Mouse (Mus musculus) hindbrain, embryonic 14.5 days (tissue): ENCODE measurements at regions not wholly inside any gene's neighbourhood (a gene's known extent, or its start where the extent isn't known, plus 50 kb on each side); places are given as distances from the start of the nearest gene placed in this dataset.

ENCODE experiments used
- ATAC-seq: fragments of 200-750 bp; cut with Nextera tagmentation; 2 replicates; pipeline ENCODE4 v1.8.0; 2017; ENCODE audit warnings: moderate number of reproducible peaks, mild to moderate bottlenecking, moderate TSS enrichment, moderate library complexity; ENCODE audit not compliant: low FRiP score
- DNase-seq: peaks from one replicate; pipeline ENCODE4 v3.0.0-alpha.2; 2015; ENCODE audit warnings: low spot score
- H3K27ac ChIP-seq: fragments of 300-500 bp; sonication (generic); 2 replicates; pipeline ENCODE4 v1.5.1; 2014; ENCODE audit warnings: mild to moderate bottlenecking, moderate library complexity
- H3K27me3 ChIP-seq: fragments of 300-500 bp; sonication (generic); 2 replicates; pipeline ENCODE4 v1.6.1; 2014; ENCODE audit warnings: mild to moderate bottlenecking, low read length, mixed read lengths; ENCODE audit not compliant: control insufficient read depth, insufficient read depth
- H3K36me3 ChIP-seq: fragments of 300-500 bp; sonication (generic); replicated peaks from 2 replicates; pipeline ENCODE4 v1.6.1; 2014; ENCODE audit not compliant: control insufficient read depth, insufficient read depth
- H3K4me1 ChIP-seq: fragments of 300-500 bp; sonication (generic); replicated peaks from 2 replicates; pipeline ENCODE4 v1.6.1; 2014; ENCODE audit warnings: antibody characterized with exemption, low read length, mixed read lengths; ENCODE audit not compliant: control insufficient read depth, insufficient read depth
- H3K4me2 ChIP-seq: fragments of 300-500 bp; sonication (generic); replicated peaks from 2 replicates; pipeline ENCODE4 v1.6.1; 2014; ENCODE audit warnings: mild to moderate bottlenecking, moderate library complexity
- H3K4me3 ChIP-seq: fragments of 300-500 bp; sonication (generic); replicated peaks from 2 replicates; pipeline ENCODE4 v1.5.1; 2014; ENCODE audit warnings: mild to moderate bottlenecking, low read length
- H3K9ac ChIP-seq: fragments of 300-500 bp; sonication (generic); 2 replicates; pipeline ENCODE4 v1.6.1; 2014
- H3K9me3 ChIP-seq: fragments of 300-500 bp; sonication (generic); 2 replicates; pipeline ENCODE4 v1.6.1; 2016; ENCODE audit warnings: low read length; ENCODE audit not compliant: control insufficient read depth
- WGBS: fragments of 180-500 bp; shearing (Covaris S2); extraction: QIAGEN DNeasy Blood & Tissue Kit; methylation state at CpG from one replicate; pipeline ENCODE4 v1.1.7; 2014; 5-methylcytosine and 5-hydroxymethylcytosine counted together

DNA sequence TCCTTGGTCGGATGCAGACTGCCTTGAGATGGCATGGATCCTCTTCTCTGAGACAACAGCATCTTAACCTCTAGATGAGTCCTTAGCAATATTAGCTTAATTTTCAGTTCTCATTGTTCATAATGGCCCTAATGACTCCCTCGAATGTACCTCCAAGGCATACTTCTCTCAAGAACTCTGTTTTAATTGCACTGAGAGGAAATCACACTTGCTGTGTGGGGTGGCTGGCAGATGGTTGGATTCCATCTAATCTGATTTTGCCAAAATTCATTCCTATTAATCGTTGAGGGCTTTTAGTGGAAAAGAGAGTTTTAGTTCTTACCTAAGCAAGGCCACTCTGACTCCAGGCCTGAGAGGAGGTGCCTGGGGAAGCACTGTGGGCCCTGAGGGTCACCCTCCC, 158.3 kb upstream of the Spdye4c start:
- 86% methylated on average over 3 of the region's 3 CpGs for WGBS
- Histone ChIP-seq H3K36me3 (no peaks in the 10 kb centered on the region), H3K9me3 (no peaks in the 10 kb centered on the region), H3K27me3 (no peaks in the 10 kb centered on the region), H3K9ac (no peak overlapping the region), H3K27ac (no peak overlapping the region), H3K4me3 (no peak overlapping the region), H3K4me2 (no peak overlapping the region), H3K4me1 (0 out of 2 replicates have a peak, but pooled peaks cover 6% of the 10 kb centered on the region)
- no peak for DNase-seq
- no peak for ATAC-seq

DNA sequence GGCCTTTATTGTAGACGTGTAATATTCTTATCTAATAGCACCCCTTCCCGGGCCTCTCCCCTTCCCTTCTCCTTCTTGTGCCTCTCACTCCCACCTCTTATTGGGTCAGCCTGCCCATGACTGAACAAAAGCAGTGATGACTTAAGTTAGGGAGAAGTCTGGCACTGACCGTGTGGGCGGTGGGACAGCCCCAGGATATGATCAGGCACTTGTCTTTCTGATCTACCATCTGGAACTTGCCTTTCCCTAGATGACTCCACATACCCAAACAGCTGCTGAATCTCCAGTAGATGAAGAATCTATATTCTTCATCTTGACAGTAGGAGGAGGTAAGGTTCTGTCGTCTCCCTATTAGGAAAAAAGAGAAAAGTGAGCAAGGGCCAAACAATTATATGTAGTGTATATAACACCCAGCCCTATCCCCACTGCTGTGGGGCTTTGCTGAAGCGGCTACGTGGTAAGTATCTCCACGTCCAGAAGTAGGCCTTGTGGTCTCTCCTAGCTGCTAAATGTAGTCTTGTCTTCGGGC, 157.4 kb upstream of the Spdye4c start:
- ATAC-seq (no peak), DNase-seq (no peak)
- Histone ChIP-seq H3K9me3 (no peaks in the 10 kb centered on the region), H3K9ac (no peak overlapping the region), H3K27ac (no peak overlapping the region), H3K4me1 (0 out of 2 replicates have a peak, but pooled peaks cover 6% of the 10 kb centered on the region), H3K36me3 (no peaks in the 10 kb centered on the region), H3K27me3 (no peaks in the 10 kb centered on the region), H3K4me2 (no peak overlapping the region), H3K4me3 (no peak overlapping the region)
- WGBS = 91% methylated on average over 9 of the region's 9 CpGs

DNA sequence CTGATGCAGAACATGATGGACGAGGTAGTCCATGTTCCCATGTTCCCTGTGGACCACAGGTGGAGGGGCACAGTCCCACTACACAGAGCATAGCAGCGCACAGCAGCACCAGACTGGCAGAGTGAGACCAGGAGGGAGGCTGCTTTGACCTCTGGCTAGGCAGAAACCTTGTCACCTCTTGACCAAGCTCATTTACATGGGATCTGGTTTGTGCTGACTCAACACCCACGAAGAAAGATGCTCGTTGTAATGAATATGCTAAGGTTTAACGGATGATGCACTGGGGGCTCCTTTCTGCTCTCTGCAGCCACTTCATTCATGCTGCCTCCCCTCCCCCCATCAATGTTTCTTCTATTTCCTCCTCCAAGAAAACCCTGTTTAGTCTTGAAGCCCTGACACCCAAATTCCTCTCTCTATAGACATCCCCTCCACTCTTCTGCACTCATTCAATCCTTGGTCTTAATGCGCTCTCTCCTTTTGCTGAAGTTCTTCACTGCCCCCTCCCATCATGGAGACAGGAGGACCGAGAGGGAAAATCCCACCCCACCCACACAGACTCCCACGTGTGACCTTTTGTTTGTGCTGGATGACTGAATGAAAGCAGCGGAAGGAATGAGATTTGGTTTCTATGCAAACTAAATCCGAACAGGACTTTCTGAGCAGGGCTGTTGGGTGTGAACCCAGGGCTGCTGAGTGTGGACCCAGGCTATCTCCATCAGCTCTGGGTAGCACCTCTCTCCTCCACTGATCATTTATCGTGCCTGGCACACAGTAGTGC, 156.6 kb upstream of the Spdye4c start:
- Histone ChIP-seq H3K9me3 (no peaks in the 10 kb centered on the region), H3K4me2 (no peak overlapping the region), H3K27ac (no peak overlapping the region), H3K4me1 (0 out of 2 replicates have a peak, but pooled peaks cover 8% of the 10 kb centered on the region), H3K4me3 (no peak overlapping the region), H3K27me3 (no peaks in the 10 kb centered on the region), H3K9ac (no peak overlapping the region), H3K36me3 (no peaks in the 10 kb centered on the region)
- ATAC-seq (no peak), DNase-seq (no peak)
- 48% methylated on average over 11 of the region's 11 CpGs for WGBS

DNA sequence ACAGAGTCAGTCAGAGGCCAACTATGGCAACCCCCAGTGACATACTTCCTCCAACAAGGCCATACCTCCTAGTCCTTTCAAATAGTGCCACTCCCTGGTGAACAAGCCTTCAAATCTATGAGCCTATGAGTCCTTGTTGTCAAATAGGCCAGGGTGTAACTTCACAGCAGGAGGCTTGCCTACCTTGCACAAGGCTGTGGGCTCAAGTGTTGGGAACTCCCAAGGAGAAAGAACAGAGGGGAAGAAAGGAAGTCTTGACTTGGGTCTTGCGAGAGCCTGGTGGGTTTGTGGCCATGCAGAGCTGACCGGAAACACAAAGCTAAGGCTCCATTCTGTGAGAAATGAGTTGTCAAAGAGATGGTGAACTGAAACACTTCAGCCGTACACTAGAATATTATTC, 154.6 kb upstream of the Spdye4c start:
- no peak overlapping the region for H3K4me2 ChIP-seq
- DNase-seq (no peak), ATAC-seq (no peak)
- H3K9me3 ChIP-seq = no peaks in the 10 kb centered on the region
- H3K9ac ChIP-seq = no peak overlapping the region
- 98% methylated on average over 3 of the region's 3 CpGs for WGBS
- 0 out of 2 replicates have a peak, but pooled peaks cover 8% of the 10 kb centered on the region for H3K4me1 ChIP-seq
- no peaks in the 10 kb centered on the region for H3K36me3 ChIP-seq
- H3K4me3 ChIP-seq = no peak overlapping the region
- H3K27me3 ChIP-seq = no peaks in the 10 kb centered on the region
- no peak overlapping the region for H3K27ac ChIP-seq

DNA sequence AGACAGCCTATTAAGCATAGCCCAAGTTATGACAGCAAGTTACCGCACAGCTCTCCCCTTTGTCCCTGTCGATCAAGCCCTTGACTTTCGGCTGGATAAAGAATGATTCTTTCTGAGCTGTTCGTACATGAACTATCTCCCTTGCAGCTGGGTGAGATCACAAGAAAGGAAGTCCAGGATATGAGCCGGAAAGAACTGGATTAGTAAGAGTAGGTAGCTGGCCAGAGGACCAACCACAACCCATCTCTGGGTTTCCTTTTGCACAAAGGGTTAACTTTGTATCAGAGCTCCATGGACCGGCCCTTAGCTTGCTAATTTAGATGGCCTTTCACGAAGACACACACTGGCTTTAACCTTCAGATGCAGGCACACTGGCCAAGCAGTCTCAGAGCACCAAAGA, 153.3 kb upstream of the Spdye4c start:
- Histone ChIP-seq H3K9ac (no peak overlapping the region), H3K4me3 (no peak overlapping the region), H3K4me2 (no peak overlapping the region), H3K27me3 (no peaks in the 10 kb centered on the region), H3K36me3 (no peaks in the 10 kb centered on the region), H3K9me3 (no peaks in the 10 kb centered on the region), H3K27ac (no peak overlapping the region), H3K4me1 (0 out of 2 replicates have a peak, but pooled peaks cover 8% of the 10 kb centered on the region)
- ATAC-seq (no peak), DNase-seq (no peak)
- WGBS = 70% methylated on average over 7 of the region's 7 CpGs

DNA sequence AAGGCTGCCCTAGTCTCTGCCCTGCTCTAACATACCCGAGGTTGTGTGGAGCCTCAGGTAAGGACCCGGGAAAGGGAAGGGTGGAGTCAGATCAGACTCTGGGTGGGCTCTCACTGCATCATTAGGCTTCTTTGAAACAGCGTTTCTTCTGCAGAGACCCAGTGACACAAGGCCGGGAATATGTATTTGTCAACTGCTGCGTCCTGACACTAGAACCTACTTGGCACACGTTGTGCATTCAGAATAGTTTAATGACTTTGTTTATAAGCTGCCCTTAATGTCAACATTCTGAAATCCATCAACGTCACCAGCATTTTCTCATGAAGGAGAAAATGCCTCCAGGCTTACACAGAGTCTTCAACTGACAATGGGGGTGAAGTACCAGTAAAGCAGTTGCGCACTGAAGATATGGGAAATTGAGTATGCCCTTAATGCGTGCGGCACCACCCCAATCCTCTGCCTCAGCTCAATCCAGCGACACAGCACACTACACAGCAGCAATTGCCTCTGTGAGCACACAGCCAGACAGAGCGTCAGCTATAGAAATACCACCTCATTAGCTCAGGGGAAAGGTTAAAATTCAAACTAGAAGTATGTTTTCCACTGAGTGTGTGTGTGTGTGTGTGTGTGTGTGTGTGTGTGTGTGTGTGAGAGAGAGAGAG, 152.7 kb upstream of the Spdye4c start:
- no peaks in the 10 kb centered on the region for H3K36me3 ChIP-seq
- no peak overlapping the region for H3K4me3 ChIP-seq
- H3K4me1 ChIP-seq = 0 out of 2 replicates have a peak, but pooled peaks cover 8% of the 10 kb centered on the region
- no peaks in the 10 kb centered on the region for H3K27me3 ChIP-seq
- 55% methylated on average over 12 of the region's 12 CpGs for WGBS
- no peak overlapping the region for H3K27ac ChIP-seq
- H3K4me2 ChIP-seq = no peak overlapping the region
- H3K9ac ChIP-seq = no peak overlapping the region
- no peak for DNase-seq
- no peak for ATAC-seq
- H3K9me3 ChIP-seq = no peaks in the 10 kb centered on the region

DNA sequence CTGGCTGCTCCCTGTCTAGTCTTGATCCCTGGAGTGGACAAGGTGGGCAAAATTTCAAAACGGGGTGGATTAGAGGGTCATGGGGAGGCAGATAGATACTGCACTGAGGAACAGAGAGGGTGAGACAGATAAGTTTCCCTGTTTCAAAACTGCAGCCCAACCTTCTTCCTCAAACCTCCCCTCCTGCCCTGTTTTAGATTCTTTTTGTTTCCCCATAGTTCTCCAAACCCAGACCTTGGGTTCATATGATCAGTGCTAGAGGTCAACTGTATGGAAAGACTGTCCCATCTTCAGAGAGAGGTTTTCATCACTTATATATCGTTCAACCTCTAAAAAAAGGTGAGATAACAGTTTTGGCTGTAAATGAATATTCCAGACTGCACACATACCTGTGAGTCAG, 152.1 kb upstream of the Spdye4c start:
- H3K9ac ChIP-seq = no peak overlapping the region
- 0 out of 2 replicates have a peak, but pooled peaks cover 8% of the 10 kb centered on the region for H3K4me1 ChIP-seq
- H3K4me3 ChIP-seq = no peak overlapping the region
- no peaks in the 10 kb centered on the region for H3K9me3 ChIP-seq
- no peaks in the 10 kb centered on the region for H3K27me3 ChIP-seq
- no peak overlapping the region for H3K4me2 ChIP-seq
- ATAC-seq (no peak), DNase-seq (no peak)
- 84% methylated on average over 2 of the region's 2 CpGs for WGBS
- no peak overlapping the region for H3K27ac ChIP-seq
- no peaks in the 10 kb centered on the region for H3K36me3 ChIP-seq

DNA sequence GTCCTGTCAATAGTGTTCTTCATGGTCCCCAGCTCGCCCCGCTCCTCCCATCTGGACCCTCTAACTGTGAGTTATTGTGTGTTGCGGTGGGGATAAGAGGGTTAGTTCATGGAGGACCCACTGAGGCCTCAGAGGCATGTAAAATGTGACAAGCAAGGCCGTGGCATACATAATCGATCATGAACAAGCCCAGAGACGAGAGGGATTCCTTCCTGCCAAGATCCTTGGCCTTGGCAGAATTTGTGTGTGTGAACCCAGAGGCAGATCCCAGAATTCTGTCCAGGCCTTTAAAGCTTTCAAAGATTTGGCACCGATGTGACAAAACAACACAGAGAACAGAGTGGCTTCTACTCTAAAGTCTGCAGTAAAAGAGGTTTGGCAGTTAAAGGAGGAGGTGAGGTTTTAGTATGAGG, 146.4 kb upstream of the Spdye4c start:
- peak; percentile 62; the same call in 1 of the 2 replicates for ATAC-seq
- Histone ChIP-seq H3K9ac (no peak overlapping the region), H3K27me3 (no peaks in the 10 kb centered on the region), H3K4me2 (no peak overlapping the region), H3K27ac (no peak overlapping the region), H3K9me3 (no peaks in the 10 kb centered on the region), H3K4me3 (no peak overlapping the region), H3K36me3 (no peaks in the 10 kb centered on the region), H3K4me1 (no peaks in the 10 kb centered on the region)
- DNase-seq = peak; percentile 27
- 61% methylated on average over 7 of the region's 7 CpGs for WGBS

DNA sequence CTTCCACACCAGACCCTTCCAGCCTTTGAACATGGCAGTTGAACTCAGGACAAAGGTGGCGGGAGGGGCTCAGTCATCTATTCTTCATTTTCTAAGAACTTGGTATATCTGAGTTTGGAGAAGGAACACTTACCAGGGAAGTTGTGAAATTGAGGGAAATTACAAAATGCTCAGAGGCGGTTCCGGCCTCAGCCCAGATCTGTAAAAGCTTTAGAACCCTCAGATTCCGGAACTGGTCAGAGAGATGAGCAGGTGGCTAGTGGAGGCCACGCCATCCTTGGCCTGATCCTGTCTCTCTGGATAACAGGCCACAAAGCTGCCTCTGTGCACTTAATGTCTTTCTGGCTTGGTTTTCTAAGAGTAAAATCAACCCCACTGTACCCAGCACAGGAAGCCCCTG, 145.6 kb upstream of the Spdye4c start:
- no peaks in the 10 kb centered on the region for H3K27me3 ChIP-seq
- ATAC-seq (no peak), DNase-seq (no peak)
- no peak overlapping the region for H3K27ac ChIP-seq
- H3K9me3 ChIP-seq = no peaks in the 10 kb centered on the region
- no peaks in the 10 kb centered on the region for H3K36me3 ChIP-seq
- H3K4me2 ChIP-seq = no peak overlapping the region
- WGBS = 96% methylated on average over 5 of the region's 5 CpGs
- no peak overlapping the region for H3K4me3 ChIP-seq
- no peaks in the 10 kb centered on the region for H3K4me1 ChIP-seq
- no peak overlapping the region for H3K9ac ChIP-seq
